Mouse (Mus musculus): ENCODE results near the gene Hspb1.

Hspb1 gene

GRCm38 (mm10) chr5:135887675-135888102, at the start of gene Hspb1:
TSS of gene Hspb1 (plus strand) at chr5:135887919.
- peak; percentile 97 for DNase-seq

- DNase-seq, result no peak
Measured at GRCm38 (mm10) chr5:135841651-135842050, 46.1 kb upstream of the Hspb1 start.

- peak; percentile 33 for DNase-seq
Measured at GRCm38 (mm10) chr5:135843418-135843817, 44.3 kb upstream of the Hspb1 start.

GRCm38 (mm10) chr5:135845676-135846320, 41.9 kb upstream of the Hspb1 start:
- DNase-seq, result no peak

- no peak for DNase-seq
Measured at GRCm38 (mm10) chr5:135847460-135847859, 40.3 kb upstream of the Hspb1 start.

GRCm38 (mm10) chr5:135847881-135848280, 39.8 kb upstream of the Hspb1 start:
- no peak for DNase-seq

- DNase-seq, result no peak
Measured at GRCm38 (mm10) chr5:135851024-135851423, 36.7 kb upstream of the Hspb1 start.

- no peak for DNase-seq
Measured at GRCm38 (mm10) chr5:135851481-135851880, 36.2 kb upstream of the Hspb1 start.

GRCm38 (mm10) chr5:135852421-135852820, 35.3 kb upstream of the Hspb1 start:
- DNase-seq, result no peak

GRCm38 (mm10) chr5:135853731-135854130, 34.0 kb upstream of the Hspb1 start:
- no peak for DNase-seq

GRCm38 (mm10) chr5:135855156-135855555, 32.6 kb upstream of the Hspb1 start:
- DNase-seq, result peak; percentile 84

GRCm38 (mm10) chr5:135866662-135867061, 21.1 kb upstream of the Hspb1 start:
- no peak for DNase-seq

GRCm38 (mm10) chr5:135867637-135868593, 19.8 kb upstream of the Hspb1 start:
- no peak for DNase-seq

- no peak for DNase-seq
Measured at GRCm38 (mm10) chr5:135868653-135869052, 19.1 kb upstream of the Hspb1 start.

- no peak for DNase-seq
Measured at GRCm38 (mm10) chr5:135869661-135870423, 17.9 kb upstream of the Hspb1 start.

- no peak for DNase-seq
Measured at GRCm38 (mm10) chr5:135870505-135870904, 17.2 kb upstream of the Hspb1 start.

GRCm38 (mm10) chr5:135872996-135873395, 14.7 kb upstream of the Hspb1 start:
- DNase-seq, result no peak

- no peak for DNase-seq
Measured at GRCm38 (mm10) chr5:135873753-135874152, 14.0 kb upstream of the Hspb1 start.

GRCm38 (mm10) chr5:135877180-135877579, 10.5 kb upstream of the Hspb1 start:
- peak; percentile 91 for DNase-seq

GRCm38 (mm10) chr5:135877831-135878231, 9.9 kb upstream of the Hspb1 start:
- DNase-seq, result peak; percentile 80

GRCm38 (mm10) chr5:135879449-135880158, 8.1 kb upstream of the Hspb1 start:
- DNase-seq, result peak; percentile 96

- no peak for DNase-seq
Measured at GRCm38 (mm10) chr5:135884641-135885040, 3.1 kb upstream of the Hspb1 start.

Data from lung, postnatal 36 days (tissue).